ENCODE assay signal across 8 mouse cellular contexts in genomic region chr10:79983205-79983604, GRCm38 (mm10). TPM values are rescaled to one million over a fixed set of nuclear protein-coding genes. Genes with fewer than 3 reads are reported as not detected.
DNase-seq lines count a peak whose midpoint lies in the region; ATAC-seq and TF ChIP-seq lines count a peak whose summit lies in the region.

No protein-coding gene starts in this region.

- TF ChIP-seq POLR2A in cerebellum, adult 2 months (IDR thresholded peaks at IDR 0.05; ENCODE audit: borderline replicate concordance, insufficient read depth, low read length): no peak
- TF ChIP-seq POLR2A in thymus, adult 2 months (IDR thresholded peaks at IDR 0.05; ENCODE audit: control insufficient read depth, extremely low read depth, insufficient read depth, low read length, poor library complexity): no peak
- no peak for TF ChIP-seq POLR2A in limb, embryonic 14.5 days (IDR thresholded peaks at IDR 0.05; ENCODE audit: borderline replicate concordance, extremely low read depth, insufficient read depth, insufficient read length)

- no peaks in the 10 kb centered on the region for H3K27me3 ChIP-seq in cerebellum, adult 2 months (ENCODE audit: control insufficient read depth, insufficient read depth, low read length)
- H3K27me3 ChIP-seq in thymus, adult 2 months (ENCODE audit: control insufficient read depth, insufficient read depth, low read length): no peaks in the 10 kb centered on the region
- no peaks in the 10 kb centered on the region for H3K27me3 ChIP-seq in limb, embryonic 14.5 days (ENCODE audit: control insufficient read depth, insufficient read depth, low read length)
- H3K27me3 ChIP-seq in stomach, postnatal 0 days (ENCODE audit: control insufficient read depth, insufficient read depth, low read length): no peaks in the 10 kb centered on the region

- H3K27ac ChIP-seq in cerebellum, adult 2 months (ENCODE audit: insufficient read depth, low read length): no peak overlapping the region
- H3K27ac ChIP-seq in thymus, adult 2 months (ENCODE audit: control insufficient read depth, insufficient read depth, low read length): peak overlapping the region; percentile 36; the same call in 1 of the 2 replicates
- no peak overlapping the region for H3K27ac ChIP-seq in limb, embryonic 14.5 days (replicated peaks; ENCODE audit: low read depth, low read length)
- peak overlapping the region; percentile 98; the same call in 1 of the 2 replicates for H3K27ac ChIP-seq in stomach, postnatal 0 days (replicated peaks)

- H3K4me1 ChIP-seq in cerebellum, adult 2 months (ENCODE audit: control insufficient read depth, insufficient read depth, low read length): peaks cover 26% of the 10 kb centered on the region
- peaks cover 36% of the 10 kb centered on the region for H3K4me1 ChIP-seq in thymus, adult 2 months (replicated peaks; ENCODE audit: control insufficient read depth, insufficient read depth, low read length)
- H3K4me1 ChIP-seq in limb, embryonic 14.5 days (ENCODE audit: control insufficient read depth, insufficient read depth, low read length): peaks cover 35% of the 10 kb centered on the region
- H3K4me1 ChIP-seq in stomach, postnatal 0 days (replicated peaks; ENCODE audit: control insufficient read depth, insufficient read depth): peaks cover 8% of the 10 kb centered on the region

- TF ChIP-seq EP300 in stomach, postnatal 0 days (optimal IDR thresholded peaks at IDR 0.05): no peak

- no peak for TF ChIP-seq CTCF in cerebellum, adult 2 months (IDR thresholded peaks at IDR 0.05; ENCODE audit: borderline replicate concordance, insufficient read depth, low read depth, low read length)
- TF ChIP-seq CTCF in thymus, adult 2 months (IDR thresholded peaks at IDR 0.05; ENCODE audit: borderline replicate concordance, control insufficient read depth, extremely low read depth, insufficient read depth, low read length, poor library complexity): no peak
- TF ChIP-seq CTCF in stomach, postnatal 0 days (IDR thresholded peaks at IDR 0.05; ENCODE audit: low read depth): no peak

- DNase-seq in cerebellum, adult 2 months: peak in 1 of 2 experiments; percentile 43
- DNase-seq in cerebellum, adult 9-11 months: no peak
- no peak for DNase-seq in thymus, adult 2 months
- DNase-seq in thymus, adult 18-20 months: no peak
- DNase-seq in limb, embryonic 14.5 days (ENCODE audit: low spot score): no peak
- no peak for DNase-seq in stomach, postnatal 0 days (ENCODE audit: low spot score)
- DNase-seq in retina, postnatal 1 day: no peak
- DNase-seq in urinary bladder, adult 18-20 months (ENCODE audit: low spot score in 2 of 2): no peak

- peaks cover 4% of the 10 kb centered on the region for H3K36me3 ChIP-seq in thymus, adult 2 months (ENCODE audit: control insufficient read depth, insufficient read depth, low read length)
- peaks cover 21% of the 10 kb centered on the region for H3K36me3 ChIP-seq in limb, embryonic 14.5 days (ENCODE audit: control insufficient read depth, insufficient read depth, low read length)
- H3K36me3 ChIP-seq in stomach, postnatal 0 days (ENCODE audit: control insufficient read depth, insufficient read depth, low read length): peaks cover 7% of the 10 kb centered on the region

- no peaks in the 10 kb centered on the region for H3K9me3 ChIP-seq in limb, embryonic 14.5 days (ENCODE audit: control insufficient read depth, low read length)
- H3K9me3 ChIP-seq in stomach, postnatal 0 days (ENCODE audit: control insufficient read depth, low read length): no peaks in the 10 kb centered on the region

- peak overlapping the region; percentile 72 for H3K9ac ChIP-seq in limb, embryonic 14.5 days (ENCODE audit: low read depth, low read length, severe bottlenecking)
- peak overlapping the region; percentile 92 for H3K9ac ChIP-seq in stomach, postnatal 0 days (ENCODE audit: low read length)

- H3K4me2 ChIP-seq in limb, embryonic 14.5 days (replicated peaks; ENCODE audit: low read depth, low read length, severe bottlenecking): peak overlapping the region; percentile 85
- H3K4me2 ChIP-seq in stomach, postnatal 0 days (replicated peaks; ENCODE audit: low read depth): peak overlapping the region; percentile 90

- no peak for ATAC-seq in limb, embryonic 14.5 days (ENCODE audit: low FRiP score, low read depth)
- no peak for ATAC-seq in stomach, postnatal 0 days (ENCODE audit: low FRiP score, low TSS enrichment)

- peak overlapping the region; percentile 88 for H3K4me3 ChIP-seq in cerebellum, adult 2 months (replicated peaks; ENCODE audit: insufficient read depth, low read depth, low read length)
- H3K4me3 ChIP-seq in thymus, adult 2 months (ENCODE audit: control insufficient read depth, insufficient read depth, low read length): peak overlapping the region; percentile 72
- H3K4me3 ChIP-seq in limb, embryonic 14.5 days (replicated peaks; ENCODE audit: low read length): peak overlapping the region; percentile 68
- H3K4me3 ChIP-seq in stomach, postnatal 0 days (ENCODE audit: low read depth, low read length): peak overlapping the region; percentile 65

- 15% methylated on average over 5 of the region's 5 CpGs for WGBS in cerebellum, adult 2 months
- 77% methylated on average over 5 of the region's 5 CpGs for WGBS in thymus, adult 2 months
- WGBS in limb, embryonic 14.5 days: 76% methylated on average over 5 of the region's 5 CpGs
- WGBS in stomach, postnatal 0 days: 59% methylated on average over 5 of the region's 5 CpGs

RNA-seq across cellular contexts. Expression of gene Tmem259, which starts 0.9 kb away (rescaled TPM):
- polyA plus RNA-seq in cerebellum, adult 2 months (2012; rRNA removed): 191 and 204 TPM in 2 replicates
- polyA plus RNA-seq in thymus, adult 2 months (2012; rRNA removed): 540 and 566 TPM in 2 replicates
- polyA plus RNA-seq in limb, embryonic 14.5 days (2012; rRNA removed): 260 and 379 TPM in 2 replicates
- 24.5 and 25.2 TPM in 2 replicates for polyA plus RNA-seq in limb, embryonic 14.5 days (2014; fragmentation: Nextera tagmentation; extraction: Ambion mirVana)
- 18.5 and 19.1 TPM in 2 replicates for polyA plus RNA-seq in stomach, postnatal 0 days (2015; fragmentation: Nextera tagmentation; extraction: Ambion mirVana)

RNA-seq across cellular contexts. Expression of gene Cnn2, which starts 5.2 kb away (rescaled TPM):
- polyA plus RNA-seq in cerebellum, adult 2 months (2012; rRNA removed): 8.2 and 9.3 TPM in 2 replicates
- 239 and 245 TPM in 2 replicates for polyA plus RNA-seq in thymus, adult 2 months (2012; rRNA removed)
- 133 and 173 TPM in 2 replicates for polyA plus RNA-seq in limb, embryonic 14.5 days (2012; rRNA removed)
- polyA plus RNA-seq in limb, embryonic 14.5 days (2014; fragmentation: Nextera tagmentation; extraction: Ambion mirVana): 273 and 290 TPM in 2 replicates
- 236 and 245 TPM in 2 replicates for polyA plus RNA-seq in stomach, postnatal 0 days (2015; fragmentation: Nextera tagmentation; extraction: Ambion mirVana)

RNA-seq across cellular contexts. Expression of gene Grin3b, which starts 12.7 kb away (rescaled TPM):
- 5.5 and 5.9 TPM in 2 replicates for polyA plus RNA-seq in cerebellum, adult 2 months (2012; rRNA removed)
- 0.07 and 0.14 TPM in 2 replicates for polyA plus RNA-seq in thymus, adult 2 months (2012; rRNA removed)
- 0.72 and 0.76 TPM in 2 replicates for polyA plus RNA-seq in limb, embryonic 14.5 days (2012; rRNA removed)
- 0.23 and 0.55 TPM in 2 replicates for polyA plus RNA-seq in limb, embryonic 14.5 days (2014; fragmentation: Nextera tagmentation; extraction: Ambion mirVana)
- polyA plus RNA-seq in stomach, postnatal 0 days (2015; fragmentation: Nextera tagmentation; extraction: Ambion mirVana): 0.17 and 0.18 TPM in 2 replicates

RNA-seq across cellular contexts. Expression of gene Abca7, which starts 13.1 kb away (rescaled TPM):
- polyA plus RNA-seq in cerebellum, adult 2 months (2012; rRNA removed): 31.1 and 32.4 TPM in 2 replicates
- polyA plus RNA-seq in thymus, adult 2 months (2012; rRNA removed): 79.5 and 83.5 TPM in 2 replicates
- polyA plus RNA-seq in limb, embryonic 14.5 days (2012; rRNA removed): 6.2 and 8.0 TPM in 2 replicates
- polyA plus RNA-seq in limb, embryonic 14.5 days (2014; fragmentation: Nextera tagmentation; extraction: Ambion mirVana): 2.2 and 2.4 TPM in 2 replicates
- 2.6 and 3.2 TPM in 2 replicates for polyA plus RNA-seq in stomach, postnatal 0 days (2015; fragmentation: Nextera tagmentation; extraction: Ambion mirVana)

RNA-seq across cellular contexts. Expression of gene Wdr18, which starts 23.3 kb away (rescaled TPM):
- 56.2 and 57.4 TPM in 2 replicates for polyA plus RNA-seq in cerebellum, adult 2 months (2012; rRNA removed)
- polyA plus RNA-seq in thymus, adult 2 months (2012; rRNA removed): 68.1 and 74.5 TPM in 2 replicates
- polyA plus RNA-seq in limb, embryonic 14.5 days (2012; rRNA removed): 58.7 and 78.5 TPM in 2 replicates
- polyA plus RNA-seq in limb, embryonic 14.5 days (2014; fragmentation: Nextera tagmentation; extraction: Ambion mirVana): 99.8 and 106 TPM in 2 replicates
- 46.9 and 50.3 TPM in 2 replicates for polyA plus RNA-seq in stomach, postnatal 0 days (2015; fragmentation: Nextera tagmentation; extraction: Ambion mirVana)

Comparison
In these comparisons a context has a peak if more than half of its experiments do, and no peak if none do; other contexts are left out.
1. H3K27ac ChIP-seq: peak in thymus, adult 2 months (single experiment) and stomach, postnatal 0 days (single experiment); none in cerebellum, adult 2 months (single experiment) and limb, embryonic 14.5 days (single experiment).
2. RNA of gene Cnn2, which starts 5.2 kb away (polyA plus RNA-seq): 133 to 290 TPM in limb, embryonic 14.5 days, 239 to 245 TPM in thymus, adult 2 months and 236 to 245 TPM in stomach, postnatal 0 days; 8.2 to 9.3 TPM in cerebellum, adult 2 months; every median in the first group is over 10 times any median in the second.
3. Peak in every context shown above with its lines, with median percentiles within 50 percentile points of each other: H3K4me3 ChIP-seq.